Mouse (Mus musculus) heart, embryonic 13.5 days (tissue): ENCODE data around the gene Igfbp1. TPM values are rescaled to one million over a fixed set of nuclear protein-coding genes. Genes with fewer than 3 reads are reported as not detected.

Source experiments
- ATAC-seq: fragments of 200-750 bp; cut with Nextera tagmentation; 2 replicates; pipeline ENCODE4 v1.8.0; 2017; ENCODE audit warnings: moderate TSS enrichment; ENCODE audit not compliant: insufficient number of reproducible peaks, low FRiP score, low TSS enrichment; ENCODE audit errors: extremely low read depth
- H3K27ac ChIP-seq: fragments of 300-500 bp; sonication (generic); replicated peaks from 2 replicates; pipeline ENCODE4 v1.5.1; 2015; ENCODE audit warnings: moderate library complexity, mild to moderate bottlenecking, inconsistent platforms
- H3K27me3 ChIP-seq: fragments of 300-500 bp; sonication (generic); replicated peaks from 2 replicates; pipeline ENCODE4 v1.6.1; 2015; ENCODE audit warnings: mild to moderate bottlenecking, inconsistent platforms
- H3K36me3 ChIP-seq: fragments of 300-500 bp; sonication (generic); 2 replicates; pipeline ENCODE4 v1.6.1; 2015; ENCODE audit warnings: mild to moderate bottlenecking, inconsistent platforms
- H3K4me1 ChIP-seq: fragments of 300-500 bp; sonication (generic); 2 replicates; pipeline ENCODE4 v1.6.1; 2015; ENCODE audit warnings: inconsistent platforms
- H3K4me2 ChIP-seq: fragments of 300-500 bp; sonication (generic); 2 replicates; pipeline ENCODE4 v1.6.1; 2015; ENCODE audit warnings: inconsistent platforms, mild to moderate bottlenecking, moderate library complexity
- H3K4me3 ChIP-seq: fragments of 300-500 bp; sonication (generic); 2 replicates; pipeline ENCODE4 v1.5.1; 2015; ENCODE audit warnings: moderate library complexity, mild to moderate bottlenecking, inconsistent platforms
- H3K9ac ChIP-seq: fragments of 300-500 bp; sonication (generic); 2 replicates; pipeline ENCODE4 v1.6.1; 2015; ENCODE audit warnings: inconsistent platforms, mild to moderate bottlenecking, moderate library complexity
- H3K9me3 ChIP-seq: fragments of 300-500 bp; sonication (generic); 2 replicates; pipeline ENCODE4 v1.6.1; 2016; ENCODE audit warnings: inconsistent platforms
- whole genome bisulfite sequencing: fragments of 180-500 bp; shearing (Covaris S2); methylation state at CpG from one replicate; pipeline ENCODE4 v1.1.7; 2015; ENCODE audit warnings: mixed read lengths; 5-methylcytosine and 5-hydroxymethylcytosine counted together
- polyA plus RNA-seq: library from polyadenylated mRNA; unstranded; fragments of >200 nt; fragmentation: Nextera tagmentation; extraction: Ambion mirVana; gene quantifications from 2 replicates; pipeline ENCODE4 v1.2.1, GENCODE M21; 2015

Gene Igfbp1
- 0.37 and 2.5 TPM in 2 replicates for polyA plus RNA-seq

DNA sequence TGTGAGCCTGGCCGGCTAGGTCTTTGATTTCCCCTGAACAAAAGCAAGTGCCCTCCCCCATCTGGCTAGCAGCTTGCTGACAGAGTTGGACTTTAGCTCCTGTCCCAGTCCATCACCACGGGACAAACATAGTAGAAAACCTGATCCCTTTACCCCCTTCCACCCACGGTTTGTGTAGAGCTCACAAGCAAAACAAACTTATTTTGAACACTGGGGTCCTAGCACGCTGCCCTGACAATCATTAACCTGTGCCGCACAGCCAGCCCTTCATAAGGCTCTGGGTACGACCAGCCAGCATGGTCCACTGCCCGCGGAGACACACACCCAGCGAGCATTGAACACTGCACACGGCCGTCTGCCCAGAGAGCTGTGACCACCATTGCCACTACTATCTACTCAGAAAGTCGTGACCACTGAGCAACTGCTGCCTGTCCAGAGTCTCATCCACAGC lies at the start of gene Igfbp1:
TSS of gene Igfbp1 (plus strand) at position 292 of the 451 bp plus-strand sequence.
- no peak for ATAC-seq
- Histone ChIP-seq H3K9ac (no peak within 1 kb of the TSS), H3K9me3 (peaks cover 5% of the 10 kb centered on the region; the same call in 1 of the 2 replicates), H3K4me2 (no peak within 1 kb of the TSS), H3K4me3 (no peak within 1 kb of the TSS), H3K27me3 (no peaks in the 10 kb centered on the region), H3K27ac (no peak within 1 kb of the TSS; the same call in 1 of the 2 replicates), H3K36me3 (no peaks in the 10 kb centered on the region), H3K4me1 (peaks cover 8% of the 10 kb centered on the region)
- 74% methylated on average over 12 of the region's 12 CpGs for WGBS

DNA sequence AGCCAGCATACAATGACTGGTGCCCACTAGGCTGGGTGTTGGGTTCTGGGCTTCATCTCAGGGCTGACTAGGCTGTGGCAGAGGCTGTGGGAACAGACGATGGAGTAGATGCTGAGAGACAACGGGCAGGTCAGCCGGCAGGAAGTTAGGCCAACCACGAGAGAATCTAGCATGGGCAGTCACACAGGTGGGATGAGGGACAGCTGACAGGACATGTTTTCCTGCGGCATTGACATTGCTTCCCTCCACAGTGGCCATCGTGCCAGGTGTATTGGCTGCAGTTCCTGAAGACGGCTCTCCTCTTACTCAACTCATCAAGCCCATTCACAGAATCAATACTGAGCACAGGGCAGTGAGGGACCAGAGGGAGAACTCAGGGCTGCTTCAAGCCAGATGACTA lies 49.6 kb upstream of the Igfbp1 start:
- no peak for ATAC-seq
- 84% methylated on average over 7 of the region's 7 CpGs for WGBS
- H3K4me2 ChIP-seq, result no peak overlapping the region
- no peaks in the 10 kb centered on the region for H3K27me3 ChIP-seq
- H3K4me1 ChIP-seq, result peaks cover under 1% of the 10 kb centered on the region
- no peak overlapping the region for H3K9ac ChIP-seq
- no peak overlapping the region for H3K27ac ChIP-seq
- H3K36me3 ChIP-seq, result no peaks in the 10 kb centered on the region
- no peaks in the 10 kb centered on the region for H3K9me3 ChIP-seq
- no peak overlapping the region for H3K4me3 ChIP-seq

DNA sequence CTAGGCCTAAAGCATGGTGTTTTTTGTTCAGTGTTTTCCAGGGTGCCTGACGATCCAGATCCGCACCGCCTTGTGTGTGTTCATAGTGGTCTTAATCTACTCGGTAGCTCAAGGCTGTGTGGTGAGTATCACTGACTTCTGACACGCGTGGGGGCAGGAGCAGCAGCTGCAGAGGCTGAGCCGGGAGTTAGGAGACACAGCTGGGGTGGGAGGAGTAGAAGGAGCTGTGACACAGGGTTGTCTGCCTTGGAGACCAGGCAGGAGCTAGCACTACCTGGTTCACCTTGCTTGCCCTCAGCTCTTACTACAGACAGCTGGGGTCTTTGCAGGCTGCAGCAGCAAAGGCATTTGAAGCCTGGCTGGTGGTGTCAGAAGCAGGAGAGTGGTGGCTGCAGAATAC lies 48.1 kb upstream of the Igfbp1 start:
- Histone ChIP-seq H3K27ac (no peak overlapping the region), H3K36me3 (no peaks in the 10 kb centered on the region), H3K9ac (no peak overlapping the region), H3K4me1 (no peaks in the 10 kb centered on the region), H3K27me3 (no peaks in the 10 kb centered on the region), H3K9me3 (no peaks in the 10 kb centered on the region), H3K4me3 (no peak overlapping the region), H3K4me2 (no peak overlapping the region)
- no peak for ATAC-seq
- WGBS, result 65% methylated on average over 7 of the region's 7 CpGs

DNA sequence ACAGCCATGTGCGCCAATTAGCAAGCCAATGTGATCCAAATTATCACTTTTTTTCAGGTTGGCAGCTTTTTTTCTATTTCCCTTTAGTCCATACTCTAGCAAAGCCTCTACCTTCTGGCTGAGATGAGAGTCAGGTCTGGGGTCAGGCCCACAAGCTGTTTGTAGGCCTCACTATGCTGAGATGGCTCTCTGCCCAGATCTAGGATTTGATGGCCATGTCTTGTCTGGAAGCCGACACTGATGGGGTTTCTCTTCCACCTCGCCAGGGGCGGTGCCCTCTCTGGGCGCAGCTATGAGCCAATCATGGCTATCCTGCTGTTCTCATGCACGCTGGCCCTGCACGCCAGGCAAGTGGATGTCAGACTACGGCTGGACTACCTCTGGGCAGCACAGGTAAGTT lies 47.1 kb upstream of the Igfbp1 start:
- no peak overlapping the region for H3K4me3 ChIP-seq
- ATAC-seq, result no peak
- no peaks in the 10 kb centered on the region for H3K27me3 ChIP-seq
- H3K9me3 ChIP-seq, result no peaks in the 10 kb centered on the region
- no peak overlapping the region for H3K4me2 ChIP-seq
- WGBS, result 89% methylated on average over 8 of the region's 8 CpGs
- H3K27ac ChIP-seq, result no peak overlapping the region
- no peaks in the 10 kb centered on the region for H3K4me1 ChIP-seq
- H3K9ac ChIP-seq, result no peak overlapping the region
- H3K36me3 ChIP-seq, result no peaks in the 10 kb centered on the region

DNA sequence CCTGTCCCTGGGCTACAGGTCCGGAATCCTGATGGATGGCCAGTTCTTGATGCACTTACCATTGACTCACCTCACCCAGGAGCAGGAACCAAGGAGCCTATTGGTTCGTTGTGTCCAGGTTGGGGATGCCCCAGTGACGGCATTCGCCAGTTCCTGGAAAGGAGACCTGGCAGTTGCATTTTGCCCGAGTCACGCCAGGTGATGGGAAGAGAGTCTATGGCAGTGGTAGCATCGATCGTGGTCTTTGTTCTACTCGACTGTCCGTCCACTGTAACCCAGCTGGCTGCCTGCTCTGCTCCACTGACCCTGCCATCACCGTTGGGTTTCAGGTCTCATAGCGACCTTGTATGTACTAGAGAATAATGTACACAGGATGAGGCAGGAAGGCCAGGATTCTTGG lies 45.2 kb upstream of the Igfbp1 start:
- Histone ChIP-seq H3K4me2 (no peak overlapping the region), H3K36me3 (no peaks in the 10 kb centered on the region), H3K27ac (no peak overlapping the region), H3K27me3 (no peaks in the 10 kb centered on the region), H3K4me1 (no peaks in the 10 kb centered on the region), H3K9me3 (no peaks in the 10 kb centered on the region), H3K9ac (no peak overlapping the region), H3K4me3 (no peak overlapping the region)
- WGBS, result 90% methylated on average over 12 of the region's 12 CpGs
- no peak for ATAC-seq

DNA sequence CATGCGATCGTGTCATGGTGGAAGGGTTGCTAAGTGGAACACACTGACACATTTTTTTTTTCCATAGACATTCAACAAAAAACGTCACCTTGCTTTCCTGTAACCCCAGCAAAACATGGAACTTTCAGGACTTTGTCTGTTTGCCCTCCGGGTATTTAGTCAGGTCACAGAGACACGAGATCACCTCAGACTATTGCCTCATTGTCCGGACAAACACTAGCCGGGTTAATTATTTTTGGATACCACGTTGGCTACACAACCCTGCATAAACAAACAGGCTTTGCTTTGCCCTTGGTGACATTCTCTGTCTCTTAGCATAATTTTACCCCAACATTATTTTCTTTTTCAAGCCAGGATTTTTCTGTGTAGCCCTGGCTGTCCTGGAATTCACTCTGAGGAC lies 44.5 kb upstream of the Igfbp1 start:
- H3K4me2 ChIP-seq, result no peak overlapping the region
- H3K27me3 ChIP-seq, result no peaks in the 10 kb centered on the region
- WGBS, result 82% methylated on average over 8 of the region's 8 CpGs
- no peak for ATAC-seq
- no peaks in the 10 kb centered on the region for H3K9me3 ChIP-seq
- no peaks in the 10 kb centered on the region for H3K4me1 ChIP-seq
- no peaks in the 10 kb centered on the region for H3K36me3 ChIP-seq
- no peak overlapping the region for H3K9ac ChIP-seq
- no peak overlapping the region for H3K4me3 ChIP-seq
- no peak overlapping the region for H3K27ac ChIP-seq

DNA sequence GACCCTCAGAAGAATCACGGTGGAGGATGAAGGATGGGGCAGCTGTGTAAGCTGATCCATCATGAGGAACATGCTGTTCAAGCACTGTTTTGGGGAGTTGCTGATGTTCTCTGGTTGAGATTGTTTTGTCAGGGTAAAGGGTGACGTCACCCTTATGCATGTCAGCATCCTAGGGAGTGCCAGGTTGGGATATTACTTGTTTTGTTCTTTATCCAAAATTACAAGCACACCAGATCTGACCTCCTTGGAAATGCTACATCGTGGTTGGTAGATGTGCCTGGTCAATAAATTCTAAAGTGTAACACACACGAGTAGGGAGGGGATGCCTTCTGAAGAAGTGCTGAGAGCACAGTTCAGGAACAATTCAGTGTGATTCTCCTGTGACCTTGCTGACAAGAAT lies 41.2 kb upstream of the Igfbp1 start:
- Histone ChIP-seq H3K27ac (no peak overlapping the region), H3K27me3 (no peaks in the 10 kb centered on the region), H3K4me3 (no peak overlapping the region), H3K36me3 (no peaks in the 10 kb centered on the region), H3K4me2 (no peak overlapping the region), H3K9ac (no peak overlapping the region), H3K9me3 (no peaks in the 10 kb centered on the region), H3K4me1 (peaks cover 13% of the 10 kb centered on the region)
- ATAC-seq, result no peak
- WGBS, result 60% methylated on average over 4 of the region's 4 CpGs

DNA sequence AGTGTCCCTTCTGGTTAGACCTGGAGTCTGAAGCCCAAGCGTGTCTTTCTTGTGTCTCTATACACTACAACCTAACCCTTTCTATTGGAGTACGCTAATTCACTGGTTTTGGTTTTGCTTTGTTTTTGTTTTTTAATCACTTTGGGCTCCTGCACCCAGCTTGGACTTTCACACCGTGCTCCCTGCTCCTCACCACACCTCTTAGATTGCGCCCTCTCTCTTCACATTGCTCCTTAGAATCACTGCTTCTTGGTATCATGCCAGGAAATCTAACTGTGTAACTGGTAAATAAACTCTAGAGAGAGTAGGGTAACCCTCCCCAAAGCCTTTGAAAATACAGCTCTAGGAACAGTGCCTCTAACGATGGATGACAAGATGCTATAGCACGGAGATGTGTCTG lies 39.4 kb upstream of the Igfbp1 start:
- Histone ChIP-seq H3K4me3 (no peak overlapping the region), H3K27ac (no peak overlapping the region), H3K4me2 (no peak overlapping the region), H3K4me1 (peaks cover 13% of the 10 kb centered on the region), H3K9ac (no peak overlapping the region), H3K9me3 (no peaks in the 10 kb centered on the region), H3K27me3 (no peaks in the 10 kb centered on the region), H3K36me3 (no peaks in the 10 kb centered on the region)
- 81% methylated on average over 6 of the region's 6 CpGs for WGBS
- ATAC-seq, result no peak

DNA sequence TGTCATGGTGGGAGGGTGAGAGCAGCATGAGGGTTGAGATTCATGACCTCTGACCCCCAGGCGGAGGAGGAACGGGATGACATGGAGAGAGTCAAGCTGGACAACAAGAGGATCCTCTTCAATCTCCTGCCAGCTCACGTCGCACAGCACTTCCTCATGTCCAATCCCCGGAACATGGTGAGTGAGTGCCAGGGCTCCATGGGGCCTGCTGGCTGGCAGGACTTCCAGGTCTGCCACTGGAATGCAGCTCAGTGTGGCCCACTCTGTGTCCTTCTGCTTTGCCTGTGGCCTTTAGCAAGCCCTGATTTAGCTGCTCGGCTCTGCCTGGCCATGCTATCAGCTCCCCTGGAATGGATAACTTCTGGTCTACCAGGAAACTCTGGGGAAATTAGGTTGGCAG lies 37.4 kb upstream of the Igfbp1 start:
- no peak overlapping the region for H3K4me3 ChIP-seq
- H3K27me3 ChIP-seq, result no peaks in the 10 kb centered on the region
- ATAC-seq, result no peak
- WGBS, result 52% methylated on average over 6 of the region's 6 CpGs
- H3K4me2 ChIP-seq, result no peak overlapping the region
- H3K36me3 ChIP-seq, result no peaks in the 10 kb centered on the region
- no peak overlapping the region for H3K9ac ChIP-seq
- 0 out of 2 replicates have a peak overlapping the region, but pooled peaks have one; percentile 9 for H3K27ac ChIP-seq
- H3K9me3 ChIP-seq, result no peaks in the 10 kb centered on the region
- peaks cover 13% of the 10 kb centered on the region for H3K4me1 ChIP-seq

DNA sequence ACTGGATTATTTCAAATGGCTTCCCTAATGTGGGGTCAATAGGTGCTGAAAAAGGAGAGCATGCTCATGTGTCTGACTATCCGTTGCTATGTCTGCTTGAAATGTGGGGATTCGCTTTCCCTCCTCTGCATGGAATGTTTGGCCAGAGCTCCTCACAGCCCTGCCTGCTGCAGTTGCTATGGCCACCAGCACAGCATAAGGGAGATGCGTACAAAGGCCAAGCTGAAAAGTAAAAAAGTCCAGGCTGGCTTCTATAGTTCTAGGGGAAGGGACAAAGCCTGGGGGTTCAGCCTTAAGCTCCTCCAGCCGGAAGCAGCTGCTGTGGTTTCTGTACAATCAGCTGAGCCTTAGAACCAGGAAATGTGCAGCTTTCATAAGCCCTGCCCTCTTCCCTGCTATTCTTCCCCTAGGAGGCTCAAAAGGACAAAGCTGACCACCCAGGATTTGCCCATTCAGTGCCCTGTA lies 36.9 kb upstream of the Igfbp1 start:
- Histone ChIP-seq H3K9me3 (no peaks in the 10 kb centered on the region), H3K36me3 (no peaks in the 10 kb centered on the region), H3K27ac (0 out of 2 replicates have a peak overlapping the region, but pooled peaks have one; percentile 9), H3K4me2 (no peak overlapping the region), H3K9ac (no peak overlapping the region), H3K4me3 (no peak overlapping the region), H3K27me3 (no peaks in the 10 kb centered on the region), H3K4me1 (peaks cover 13% of the 10 kb centered on the region)
- WGBS, result 50% methylated on average over 4 of the region's 4 CpGs
- ATAC-seq, result no peak

DNA sequence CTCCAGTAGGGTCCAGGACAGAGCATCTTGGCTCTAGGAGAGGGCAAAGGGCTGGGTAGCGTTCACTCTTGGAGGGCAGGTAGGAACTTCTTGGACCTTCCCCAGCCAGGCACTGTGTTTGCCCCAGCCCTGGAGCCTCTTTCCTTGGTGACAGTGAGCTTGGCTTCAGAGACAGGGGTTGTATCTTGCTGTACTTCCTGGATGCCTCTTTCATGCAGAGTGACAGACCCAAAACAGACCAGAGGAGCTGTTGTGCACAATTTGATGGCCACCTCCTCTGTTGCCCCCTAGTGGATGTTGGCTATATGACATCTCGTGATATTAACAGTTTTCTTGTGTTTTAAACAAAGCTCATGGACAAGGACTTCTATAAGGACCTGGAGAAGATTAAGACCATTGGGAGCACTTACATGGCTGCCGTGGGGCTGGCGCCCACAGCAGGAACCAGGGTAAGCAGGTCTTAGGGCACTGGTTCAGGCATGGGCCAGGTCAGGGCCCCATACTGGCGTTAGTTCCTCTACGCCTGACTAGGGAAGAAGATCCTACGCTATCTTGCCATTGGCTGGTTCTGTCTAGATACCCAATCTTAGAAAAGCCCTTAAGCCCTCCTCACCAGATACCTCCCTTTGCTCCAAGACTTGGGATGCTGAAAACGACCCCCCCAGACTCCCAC lies 35.9 kb upstream of the Igfbp1 start:
- no peak overlapping the region for H3K4me2 ChIP-seq
- no peaks in the 10 kb centered on the region for H3K9me3 ChIP-seq
- ATAC-seq, result no peak
- H3K27me3 ChIP-seq, result no peaks in the 10 kb centered on the region
- no peak overlapping the region for H3K27ac ChIP-seq
- 77% methylated on average over 8 of the region's 8 CpGs for WGBS
- peaks cover 13% of the 10 kb centered on the region for H3K4me1 ChIP-seq
- no peak overlapping the region for H3K9ac ChIP-seq
- no peak overlapping the region for H3K4me3 ChIP-seq
- no peaks in the 10 kb centered on the region for H3K36me3 ChIP-seq

DNA sequence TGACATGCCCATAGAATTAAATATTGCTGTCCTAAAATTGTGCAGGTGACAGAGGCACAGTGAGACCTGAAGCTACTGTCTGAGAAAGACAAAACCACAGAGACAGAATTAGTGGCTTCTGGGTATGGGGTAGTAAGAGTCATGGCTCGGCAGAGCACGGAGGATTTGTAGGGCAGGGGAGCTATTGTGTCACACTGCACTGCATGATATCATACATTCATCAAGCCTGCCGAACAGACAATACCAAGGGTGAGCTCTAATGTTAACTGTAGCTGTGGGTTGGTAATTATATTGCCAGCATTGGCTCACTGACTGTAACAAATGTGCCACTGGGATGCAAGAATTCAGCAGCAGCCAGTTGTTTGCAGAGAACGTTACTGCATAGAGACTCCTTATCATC lies 33.2 kb upstream of the Igfbp1 start:
- no peak overlapping the region for H3K9ac ChIP-seq
- H3K36me3 ChIP-seq, result no peaks in the 10 kb centered on the region
- H3K27me3 ChIP-seq, result no peaks in the 10 kb centered on the region
- WGBS, result 80% methylated on average over 4 of the region's 4 CpGs
- no peak overlapping the region for H3K4me2 ChIP-seq
- H3K27ac ChIP-seq, result no peak overlapping the region
- no peaks in the 10 kb centered on the region for H3K9me3 ChIP-seq
- no peak for ATAC-seq
- H3K4me1 ChIP-seq, result peaks cover 13% of the 10 kb centered on the region
- no peak overlapping the region for H3K4me3 ChIP-seq
